Mouse (Mus musculus) forebrain, embryonic 10.5 days (tissue): ENCODE measurements around the gene Slc30a1. TPM values are rescaled to one million over a fixed set of nuclear protein-coding genes. Genes with fewer than 3 reads are reported as not detected.

Experiments
- DNase-seq: peaks from one replicate; pipeline ENCODE4 v3.0.0-alpha.2; 2017; ENCODE audit warnings: low spot score; ENCODE audit errors: extremely low spot score
- H3K27ac ChIP-seq: fragments of 300-500 bp; sonication (generic); 2 replicates; pipeline ENCODE4 v1.5.1; 2016; ENCODE audit warnings: mild to moderate bottlenecking
- H3K27me3 ChIP-seq: fragments of 300-500 bp; sonication (generic); 2 replicates; pipeline ENCODE4 v1.6.1; 2016; ENCODE audit warnings: mild to moderate bottlenecking; ENCODE audit not compliant: poor library complexity, severe bottlenecking
- H3K36me3 ChIP-seq: fragments of 300-500 bp; sonication (generic); replicated peaks from 2 replicates; pipeline ENCODE4 v1.6.1; 2016; ENCODE audit warnings: mild to moderate bottlenecking, moderate library complexity
- H3K4me1 ChIP-seq: fragments of 300-500 bp; sonication (generic); 2 replicates; pipeline ENCODE4 v1.6.1; 2016
- H3K4me3 ChIP-seq: fragments of 300-500 bp; sonication (generic); 2 replicates; pipeline ENCODE4 v1.5.1; 2016; ENCODE audit warnings: mild to moderate bottlenecking, moderate library complexity
- H3K9me3 ChIP-seq: fragments of 300-500 bp; sonication (generic); 2 replicates; pipeline ENCODE4 v1.6.1; 2016; ENCODE audit warnings: mild to moderate bottlenecking, moderate library complexity
- WGBS: fragments of 180-500 bp; shearing (Covaris S2); methylation state at CpG from one replicate; pipeline ENCODE4 v1.1.7; 2016; 5-methylcytosine and 5-hydroxymethylcytosine counted together
- polyA plus RNA-seq: library from polyadenylated mRNA; unstranded; fragments of >200 nt; fragmentation: Nextera tagmentation; extraction: Ambion mirVana; gene quantifications from 2 replicates; pipeline ENCODE4 v1.2.1, GENCODE M21; 2016

Gene Slc30a1
- polyA plus RNA-seq, 1 experiment from 2014 or later, result 1.5 TPM

DNA sequence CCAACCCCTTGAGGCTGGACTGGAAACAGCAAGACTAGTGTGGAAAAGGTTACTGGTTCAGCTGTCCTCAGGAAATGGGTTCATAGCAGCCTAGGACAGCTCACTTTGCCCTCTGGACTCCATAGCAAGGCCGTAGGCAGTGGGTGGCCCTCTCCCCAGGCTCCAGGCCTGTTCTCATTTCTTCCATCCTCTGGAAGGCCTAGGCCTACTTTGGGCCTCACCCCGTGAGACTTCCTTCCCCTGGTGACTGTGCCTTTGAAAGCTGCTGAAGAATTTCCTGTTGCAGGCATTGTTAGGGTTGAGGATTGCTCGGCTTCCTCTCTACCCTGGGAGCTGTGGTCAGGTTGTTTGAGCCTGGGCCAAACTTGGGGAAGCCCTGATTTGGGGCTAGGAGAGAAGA lies 48.5 kb downstream of the Slc30a1 start:
- Histone ChIP-seq H3K27ac (peak overlapping the region; percentile 53; the same call in 1 of the 2 replicates), H3K36me3 (no peaks in the 10 kb centered on the region), H3K9me3 (no peaks in the 10 kb centered on the region), H3K4me3 (no peak overlapping the region), H3K4me1 (0 out of 2 replicates have a peak, but pooled peaks cover 5% of the 10 kb centered on the region), H3K27me3 (no peaks in the 10 kb centered on the region)
- DNase-seq, result no peak
- 70% methylated on average over 3 of the region's 3 CpGs for WGBS

DNA sequence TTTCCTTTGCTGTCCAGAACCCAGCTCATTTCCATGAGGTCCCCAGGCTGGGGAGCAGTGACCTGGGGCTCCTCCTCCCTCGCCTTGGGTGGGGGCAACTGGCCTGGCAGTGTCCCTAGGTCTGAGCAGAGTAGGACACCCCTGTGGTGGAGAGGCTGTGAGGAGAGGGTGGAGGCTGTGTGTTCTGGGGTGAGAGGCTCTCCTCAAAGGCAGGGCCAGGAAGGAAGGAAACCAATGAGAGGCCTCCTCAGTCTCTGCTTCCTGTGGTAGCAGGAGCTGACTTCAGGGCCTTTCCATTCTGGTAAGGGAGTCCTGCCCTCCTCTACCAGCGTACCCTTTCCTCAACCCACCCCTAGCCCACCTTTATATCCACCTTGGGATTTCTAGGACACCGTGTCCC lies 49.7 kb downstream of the Slc30a1 start:
- H3K27me3 ChIP-seq, result no peaks in the 10 kb centered on the region
- WGBS, result 81% methylated on average over 3 of the region's 3 CpGs
- no peak for DNase-seq
- 0 out of 2 replicates have a peak, but pooled peaks cover 5% of the 10 kb centered on the region for H3K4me1 ChIP-seq
- no peak overlapping the region for H3K27ac ChIP-seq
- no peaks in the 10 kb centered on the region for H3K9me3 ChIP-seq
- no peak overlapping the region for H3K4me3 ChIP-seq
- H3K36me3 ChIP-seq, result no peaks in the 10 kb centered on the region

DNA sequence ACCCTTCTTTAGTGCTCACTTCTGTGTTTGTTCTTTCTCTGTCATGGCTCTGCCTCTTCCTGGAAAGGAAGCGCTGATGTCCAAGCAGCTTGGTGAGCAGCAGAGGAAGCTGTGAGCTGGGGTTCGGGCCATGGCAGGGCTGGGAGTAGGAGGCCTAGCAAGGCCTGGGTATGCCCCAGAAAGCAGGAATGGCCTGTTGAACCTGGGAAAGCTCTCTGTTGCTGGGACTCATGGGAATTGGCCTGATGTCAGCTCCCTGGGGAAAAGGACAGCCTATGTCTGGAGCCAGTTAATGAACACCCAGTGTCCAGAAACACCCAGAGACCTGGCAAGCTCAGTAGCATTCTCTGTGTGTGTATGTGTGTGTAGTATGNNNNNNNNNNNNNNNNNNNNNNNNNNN lies 50.3 kb downstream of the Slc30a1 start:
- H3K27ac ChIP-seq, result no peak overlapping the region
- no peaks in the 10 kb centered on the region for H3K27me3 ChIP-seq
- 0 out of 2 replicates have a peak, but pooled peaks cover 5% of the 10 kb centered on the region for H3K4me1 ChIP-seq
- DNase-seq, result no peak
- H3K4me3 ChIP-seq, result no peak overlapping the region
- H3K9me3 ChIP-seq, result no peaks in the 10 kb centered on the region
- 92% methylated on average over 2 of the region's 2 CpGs for WGBS
- no peaks in the 10 kb centered on the region for H3K36me3 ChIP-seq

DNA sequence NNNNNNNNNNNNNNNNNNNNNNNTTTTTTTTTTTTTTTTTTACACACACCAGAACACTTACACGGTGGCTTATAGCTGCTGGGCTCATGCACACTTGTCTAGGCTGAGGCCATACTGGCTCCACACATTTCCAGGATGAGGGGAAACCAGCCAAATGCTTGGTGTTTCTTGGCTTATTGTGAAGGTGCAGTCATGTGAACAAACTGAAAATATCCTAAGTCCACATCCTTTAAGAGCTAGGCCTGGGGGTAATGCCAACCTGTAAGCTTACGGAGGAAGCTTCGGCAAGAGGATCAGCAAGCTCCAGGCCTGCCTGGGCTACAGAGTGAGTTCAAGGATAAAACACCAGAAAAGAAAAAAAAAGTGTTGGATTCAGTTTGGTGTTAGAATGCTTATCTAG lies 50.8 kb downstream of the Slc30a1 start:
- WGBS, result 96% methylated on average over 3 of the region's 3 CpGs
- Histone ChIP-seq H3K36me3 (no peaks in the 10 kb centered on the region), H3K4me3 (no peak overlapping the region), H3K4me1 (0 out of 2 replicates have a peak, but pooled peaks cover 5% of the 10 kb centered on the region), H3K9me3 (no peaks in the 10 kb centered on the region), H3K27me3 (no peaks in the 10 kb centered on the region), H3K27ac (no peak overlapping the region)
- DNase-seq, result no peak

DNA sequence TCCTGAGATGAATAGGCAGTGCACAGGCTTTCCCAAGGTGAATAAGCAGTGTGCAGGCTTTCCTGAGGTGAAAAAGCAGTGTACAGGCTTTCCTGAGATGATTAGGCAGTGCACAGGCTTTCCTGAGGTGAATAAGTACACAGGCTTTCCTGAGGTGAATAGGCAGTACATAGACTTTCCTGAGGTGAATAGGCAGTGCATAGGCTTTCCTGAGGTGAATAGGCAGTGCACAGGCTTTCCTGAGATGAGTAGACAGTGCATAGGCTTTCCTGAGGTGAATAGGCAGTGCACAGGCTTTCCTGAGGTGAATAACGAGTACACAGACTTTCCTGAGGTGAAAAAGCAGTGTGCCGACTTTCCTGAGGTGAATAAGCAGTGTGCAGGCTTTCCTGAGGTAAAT lies 54.4 kb downstream of the Slc30a1 start:
- no peaks in the 10 kb centered on the region for H3K36me3 ChIP-seq
- H3K27ac ChIP-seq, result no peak overlapping the region
- no peaks in the 10 kb centered on the region for H3K9me3 ChIP-seq
- no peak overlapping the region for H3K4me3 ChIP-seq
- no peak for DNase-seq
- peaks cover 8% of the 10 kb centered on the region; the same call in 1 of the 2 replicates for H3K4me1 ChIP-seq
- 63% methylated on average over 2 of the region's 2 CpGs for WGBS
- no peaks in the 10 kb centered on the region for H3K27me3 ChIP-seq

Other genes starting within 250 kb of the Slc30a1 start
- gene Lpgat1, start 188.9 kb upstream of the Slc30a1 start, polyA plus RNA-seq, result 20.9 and 21.4 TPM in 2 replicates
- 69.8 and 70.8 TPM in 2 replicates for gene Nek2, start 85.3 kb upstream of the Slc30a1 start, polyA plus RNA-seq
- 0.15 and 0.38 TPM in 2 replicates for gene Rd3, start 70.6 kb downstream of the Slc30a1 start, polyA plus RNA-seq
- 2.3 and 4.1 TPM in 2 replicates for gene Traf5, start 185.8 kb downstream of the Slc30a1 start, polyA plus RNA-seq
- gene Rcor3, start 231.3 kb downstream of the Slc30a1 start, polyA plus RNA-seq, result 14.2 and 14.7 TPM in 2 replicates